Mouse (Mus musculus): ENCODE results near the gene Otor. TPM values are rescaled to one million over a fixed set of nuclear protein-coding genes. Genes with fewer than 3 reads are reported as not detected.

The Otor gene
- polyA plus RNA-seq (2012; rRNA removed): not detected in 2 replicates

DNA sequence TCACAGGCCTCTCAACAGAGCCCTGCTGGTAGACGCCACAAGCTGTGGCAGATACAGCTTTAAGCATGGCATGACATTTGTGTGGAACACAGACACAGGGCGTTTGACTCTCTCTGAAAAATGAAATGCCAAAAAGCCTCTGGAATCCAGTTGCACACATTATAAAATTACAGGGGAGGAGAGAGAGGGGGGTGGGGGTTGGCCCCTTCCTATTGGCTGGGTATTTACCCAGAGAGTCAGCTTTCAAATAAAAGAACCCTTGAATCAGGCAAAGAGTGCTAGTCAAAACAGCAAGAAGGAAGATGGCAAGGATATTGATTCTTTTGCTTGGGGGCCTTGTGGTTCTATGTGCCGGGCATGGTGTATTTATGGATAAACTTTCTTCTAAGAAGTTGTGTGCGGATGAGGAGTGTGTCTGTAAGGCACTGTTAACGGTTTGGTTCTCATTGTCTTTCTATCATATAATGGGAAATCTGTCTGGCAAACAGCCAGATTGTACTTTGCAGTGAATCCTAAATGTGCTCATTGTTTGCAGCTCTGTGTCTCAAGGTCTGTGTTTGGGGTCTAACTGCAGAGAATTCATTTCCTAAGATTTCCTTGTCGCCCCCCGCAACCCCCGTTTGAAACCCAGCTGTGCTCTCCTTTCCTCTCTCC is at the start of gene Otor:
Gene Otor, plus strand, starts transcription at position 276 of the 654 bp plus-strand sequence.

DNA sequence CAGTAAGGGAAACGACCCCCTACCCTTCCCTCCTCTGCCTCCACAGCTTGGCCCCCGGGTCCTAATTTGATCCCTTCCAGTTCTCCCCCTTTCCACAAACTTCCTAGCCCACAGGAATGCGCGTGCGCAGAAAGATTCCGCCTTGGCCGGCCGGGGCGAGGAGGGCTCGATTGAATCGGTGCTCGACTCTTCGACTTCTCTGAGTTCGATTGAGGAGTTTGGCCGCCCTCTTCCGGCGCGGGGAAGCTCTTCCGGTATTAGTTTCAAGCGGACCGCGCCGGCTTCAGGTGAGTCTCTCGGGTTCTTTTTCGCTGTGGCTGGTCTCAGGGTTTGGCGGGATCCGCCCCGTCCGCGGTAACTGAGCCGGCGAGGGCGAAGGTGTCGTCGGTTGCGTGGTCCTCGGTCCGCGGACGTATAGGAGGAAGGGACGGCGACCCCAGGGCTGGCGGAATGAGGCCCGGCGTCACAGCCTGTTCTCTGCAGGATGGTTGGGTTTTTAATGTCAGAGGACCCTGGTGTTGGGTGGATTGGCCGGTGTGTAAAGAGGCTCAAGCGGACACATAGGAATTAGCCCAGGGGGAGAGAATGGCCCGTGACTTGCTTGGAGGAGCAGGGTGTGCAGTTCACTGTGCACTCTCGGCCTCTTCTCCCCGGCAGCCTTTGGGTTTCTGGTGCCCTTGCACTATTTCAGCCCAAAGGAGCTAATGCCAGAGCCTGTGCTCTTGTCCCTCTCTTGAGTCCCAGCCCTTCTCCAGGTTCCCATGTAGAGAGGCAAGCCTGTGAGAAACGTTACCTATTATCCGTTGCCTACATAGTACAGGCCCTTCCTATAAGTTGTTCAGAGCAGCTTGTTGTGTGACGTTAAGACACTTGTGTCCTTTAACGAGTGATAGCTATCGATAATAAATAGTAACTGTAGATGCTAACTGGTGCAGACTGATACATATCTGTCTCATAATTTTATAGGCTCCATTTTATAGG is 15.2 kb upstream of the Otor start, which contains the start of gene Snrpb2:
Gene Snrpb2, plus strand, starts transcription at position 228 of the 981 bp plus-strand sequence.

Other genes starting within 250 kb of the Otor start
- 11.3 and 14.0 TPM in 2 replicates for gene Kif16b, start 176.9 kb upstream of the Otor start, polyA plus RNA-seq (2012; rRNA removed)
- gene Snrpb2, start 15.4 kb upstream of the Otor start, polyA plus RNA-seq (2012; rRNA removed): 1.8 and 3.1 TPM in 2 replicates

Data from ovary, adult 2 months (tissue).